Mouse (Mus musculus): ENCODE measurements around the gene Srr.

Gene Srr

GRCm38 (mm10) chr11:74897678-74898516 lies 27.9 kb downstream of the Srr start, which contains the start of gene Tsr1:
TSS of gene Tsr1 (plus strand) at chr11:74898071.
- peaks cover 4% of the 10 kb centered on the region; the same call in 1 of the 2 replicates for H3K27me3 ChIP-seq (ENCODE audit: insufficient read depth, low read length)
- peaks cover 45% of the 10 kb centered on the region for H3K36me3 ChIP-seq (ENCODE audit: insufficient read depth, low read length)
- peak within 1 kb of the TSS; percentile 100 for H3K4me3 ChIP-seq (replicated peaks; ENCODE audit: low read length)
- no peaks in the 10 kb centered on the region for H3K9me3 ChIP-seq (ENCODE audit: low read length)
- TF ChIP-seq POU5F1 (IDR thresholded peaks at IDR 0.05; ENCODE audit: borderline replicate concordance, low read length) (no peak), NANOG (IDR thresholded peaks at IDR 0.05; ENCODE audit: borderline replicate concordance, low read length) (no peak), CTCF (conservative IDR thresholded peaks at IDR 0.05; ENCODE audit: low read length) (no peak)
- H3K4me1 ChIP-seq (replicated peaks; ENCODE audit: low read depth, low read length), result peaks cover 46% of the 10 kb centered on the region

- Histone ChIP-seq H3K27me3 (ENCODE audit: insufficient read depth, low read length) (peaks cover 4% of the 10 kb centered on the region; the same call in 1 of the 2 replicates), H3K9me3 (ENCODE audit: low read length) (no peaks in the 10 kb centered on the region), H3K4me1 (replicated peaks; ENCODE audit: low read depth, low read length) (peaks cover 42% of the 10 kb centered on the region), H3K4me3 (replicated peaks; ENCODE audit: low read length) (peak within 1 kb of the TSS; percentile 100), H3K36me3 (ENCODE audit: insufficient read depth, low read length) (peaks cover 36% of the 10 kb centered on the region)
- no peak for TF ChIP-seq POU5F1 (IDR thresholded peaks at IDR 0.05; ENCODE audit: borderline replicate concordance, low read length)
- TF ChIP-seq NANOG (IDR thresholded peaks at IDR 0.05; ENCODE audit: borderline replicate concordance, low read length), result no peak
- TF ChIP-seq CTCF (conservative IDR thresholded peaks at IDR 0.05; ENCODE audit: low read length), result no peak
Observed at GRCm38 (mm10) chr11:74896901-74897677, 28.7 kb downstream of the Srr start, which contains the start of gene Sgsm2. TSS of gene Sgsm2 (minus strand) at chr11:74897060.

GRCm38 (mm10) chr11:74895980-74896900 lies 29.5 kb downstream of the Srr start:
- Histone ChIP-seq H3K9me3 (ENCODE audit: low read length) (no peaks in the 10 kb centered on the region), H3K4me1 (replicated peaks; ENCODE audit: low read depth, low read length) (peaks cover 33% of the 10 kb centered on the region), H3K4me3 (replicated peaks; ENCODE audit: low read length) (peak overlapping the region; percentile 100), H3K27me3 (ENCODE audit: insufficient read depth, low read length) (peaks cover 4% of the 10 kb centered on the region; the same call in 1 of the 2 replicates), H3K36me3 (ENCODE audit: insufficient read depth, low read length) (peaks cover 28% of the 10 kb centered on the region)
- TF ChIP-seq CTCF (conservative IDR thresholded peaks at IDR 0.05; ENCODE audit: low read length), result no peak
- no peak for TF ChIP-seq POU5F1 (IDR thresholded peaks at IDR 0.05; ENCODE audit: borderline replicate concordance, low read length)
- no peak for TF ChIP-seq NANOG (IDR thresholded peaks at IDR 0.05; ENCODE audit: borderline replicate concordance, low read length)

GRCm38 (mm10) chr11:74894619-74895018 lies 31.1 kb downstream of the Srr start:
- Histone ChIP-seq H3K9me3 (ENCODE audit: low read length) (no peaks in the 10 kb centered on the region), H3K27me3 (ENCODE audit: insufficient read depth, low read length) (peaks cover 4% of the 10 kb centered on the region; the same call in 1 of the 2 replicates), H3K4me3 (replicated peaks; ENCODE audit: low read length) (no peak overlapping the region), H3K36me3 (ENCODE audit: insufficient read depth, low read length) (peaks cover 12% of the 10 kb centered on the region), H3K4me1 (replicated peaks; ENCODE audit: low read depth, low read length) (peaks cover 17% of the 10 kb centered on the region)
- TF ChIP-seq NANOG (IDR thresholded peaks at IDR 0.05; ENCODE audit: borderline replicate concordance, low read length) (no peak), POU5F1 (IDR thresholded peaks at IDR 0.05; ENCODE audit: borderline replicate concordance, low read length) (no peak), CTCF (conservative IDR thresholded peaks at IDR 0.05; ENCODE audit: low read length) (no peak)

- TF ChIP-seq CTCF (conservative IDR thresholded peaks at IDR 0.05; ENCODE audit: low read length) (no peak), NANOG (IDR thresholded peaks at IDR 0.05; ENCODE audit: borderline replicate concordance, low read length) (no peak), POU5F1 (IDR thresholded peaks at IDR 0.05; ENCODE audit: borderline replicate concordance, low read length) (no peak)
- H3K36me3 ChIP-seq (ENCODE audit: insufficient read depth, low read length), result peaks cover 8% of the 10 kb centered on the region
- no peak overlapping the region for H3K4me3 ChIP-seq (replicated peaks; ENCODE audit: low read length)
- no peaks in the 10 kb centered on the region for H3K9me3 ChIP-seq (ENCODE audit: low read length)
- peaks cover 27% of the 10 kb centered on the region for H3K4me1 ChIP-seq (replicated peaks; ENCODE audit: low read depth, low read length)
- H3K27me3 ChIP-seq (ENCODE audit: insufficient read depth, low read length), result peaks cover 8% of the 10 kb centered on the region; the same call in 1 of the 2 replicates
Observed at GRCm38 (mm10) chr11:74883098-74883497, 42.6 kb downstream of the Srr start.

- H3K36me3 ChIP-seq (ENCODE audit: insufficient read depth, low read length), result peaks cover 8% of the 10 kb centered on the region
- H3K27me3 ChIP-seq (ENCODE audit: insufficient read depth, low read length), result peaks cover 8% of the 10 kb centered on the region; the same call in 1 of the 2 replicates
- TF ChIP-seq CTCF (conservative IDR thresholded peaks at IDR 0.05; ENCODE audit: low read length) (no peak), NANOG (IDR thresholded peaks at IDR 0.05; ENCODE audit: borderline replicate concordance, low read length) (no peak), POU5F1 (IDR thresholded peaks at IDR 0.05; ENCODE audit: borderline replicate concordance, low read length) (no peak)
- H3K4me3 ChIP-seq (replicated peaks; ENCODE audit: low read length), result peak overlapping the region; percentile 41
- no peaks in the 10 kb centered on the region for H3K9me3 ChIP-seq (ENCODE audit: low read length)
- H3K4me1 ChIP-seq (replicated peaks; ENCODE audit: low read depth, low read length), result peaks cover 37% of the 10 kb centered on the region
Observed at GRCm38 (mm10) chr11:74881979-74882378, 43.8 kb downstream of the Srr start.

- H3K4me1 ChIP-seq (replicated peaks; ENCODE audit: low read depth, low read length), result peaks cover 47% of the 10 kb centered on the region
- H3K27me3 ChIP-seq (ENCODE audit: insufficient read depth, low read length), result peaks cover 8% of the 10 kb centered on the region; the same call in 1 of the 2 replicates
- peak overlapping the region; percentile 41; the same call in 1 of the 2 replicates for H3K4me3 ChIP-seq (replicated peaks; ENCODE audit: low read length)
- H3K9me3 ChIP-seq (ENCODE audit: low read length), result no peaks in the 10 kb centered on the region
- H3K36me3 ChIP-seq (ENCODE audit: insufficient read depth, low read length), result peaks cover 8% of the 10 kb centered on the region
- TF ChIP-seq POU5F1 (IDR thresholded peaks at IDR 0.05; ENCODE audit: borderline replicate concordance, low read length), result no peak
- no peak for TF ChIP-seq CTCF (conservative IDR thresholded peaks at IDR 0.05; ENCODE audit: low read length)
- TF ChIP-seq NANOG (IDR thresholded peaks at IDR 0.05; ENCODE audit: borderline replicate concordance, low read length), result no peak
Observed at GRCm38 (mm10) chr11:74880999-74881398, 44.7 kb downstream of the Srr start.
